Mouse (Mus musculus): Measurements from ENCODE around the gene Trim69. TPM values are rescaled to one million over a fixed set of nuclear protein-coding genes. Genes with fewer than 3 reads are reported as not detected.

The Trim69 gene
- not detected in 2 replicates for polyA plus RNA-seq (2014; fragmentation: Nextera tagmentation; extraction: Ambion mirVana)

GRCm38 (mm10) chr2:122160680-122161079 lies at the start of gene Trim69:
Gene Trim69 (plus strand): TSS chr2:122160700.
- Histone ChIP-seq H3K4me2 (no peak within 1 kb of the TSS), H3K27ac (ENCODE audit: low read depth, low read length) (no peak within 1 kb of the TSS), H3K36me3 (ENCODE audit: control insufficient read depth, insufficient read depth, low read length) (no peaks in the 10 kb centered on the region), H3K9ac (ENCODE audit: low read length) (no peak within 1 kb of the TSS), H3K4me3 (ENCODE audit: low read depth, low read length) (no peak within 1 kb of the TSS), H3K4me1 (ENCODE audit: control insufficient read depth, insufficient read depth, low read length) (0 out of 2 replicates have a peak, but pooled peaks cover 3% of the 10 kb centered on the region), H3K9me3 (ENCODE audit: control insufficient read depth, low read length) (no peaks in the 10 kb centered on the region), H3K27me3 (ENCODE audit: control insufficient read depth, insufficient read depth, low read length) (no peaks in the 10 kb centered on the region)
- DNase-seq (ENCODE audit: low spot score, missing footprints) (peak; percentile 96), ATAC-seq (ENCODE audit: low FRiP score) (peak; percentile 78)
- 46% methylated on average over 2 of the region's 2 CpGs for WGBS

- no peak overlapping the region for H3K27ac ChIP-seq (ENCODE audit: low read depth, low read length)
- WGBS = 98% methylated on average over 2 of the region's 2 CpGs
- H3K4me3 ChIP-seq (ENCODE audit: low read depth, low read length) = peak overlapping the region; percentile 83; the same call in 1 of the 2 replicates
- H3K9ac ChIP-seq (ENCODE audit: low read length) = no peak overlapping the region
- DNase-seq (ENCODE audit: low spot score, missing footprints) = no peak
- H3K9me3 ChIP-seq (ENCODE audit: control insufficient read depth, low read length) = no peaks in the 10 kb centered on the region
- no peaks in the 10 kb centered on the region for H3K27me3 ChIP-seq (ENCODE audit: control insufficient read depth, insufficient read depth, low read length)
- ATAC-seq (ENCODE audit: low FRiP score) = no peak
- H3K4me2 ChIP-seq = peak overlapping the region; percentile 62
- H3K4me1 ChIP-seq (ENCODE audit: control insufficient read depth, insufficient read depth, low read length) = peaks cover 9% of the 10 kb centered on the region; the same call in 1 of the 2 replicates
- H3K36me3 ChIP-seq (ENCODE audit: control insufficient read depth, insufficient read depth, low read length) = no peaks in the 10 kb centered on the region
Measured at GRCm38 (mm10) chr2:122116888-122117287, 43.6 kb upstream of the Trim69 start.

- peak; percentile 99 for ATAC-seq (ENCODE audit: low FRiP score)
- H3K4me2 ChIP-seq = peak within 1 kb of the TSS; percentile 62
- H3K27me3 ChIP-seq (ENCODE audit: control insufficient read depth, insufficient read depth, low read length) = no peaks in the 10 kb centered on the region
- WGBS = 1% methylated on average over 47 of the region's 47 CpGs
- H3K9ac ChIP-seq (ENCODE audit: low read length) = peak within 1 kb of the TSS; percentile 97
- H3K36me3 ChIP-seq (ENCODE audit: control insufficient read depth, insufficient read depth, low read length) = no peaks in the 10 kb centered on the region
- H3K4me1 ChIP-seq (ENCODE audit: control insufficient read depth, insufficient read depth, low read length) = peaks cover 9% of the 10 kb centered on the region; the same call in 1 of the 2 replicates
- H3K27ac ChIP-seq (ENCODE audit: low read depth, low read length) = peak within 1 kb of the TSS; percentile 95
- H3K4me3 ChIP-seq (ENCODE audit: low read depth, low read length) = peak within 1 kb of the TSS; percentile 83
- H3K9me3 ChIP-seq (ENCODE audit: control insufficient read depth, low read length) = no peaks in the 10 kb centered on the region
- DNase-seq (ENCODE audit: low spot score, missing footprints) = peak; percentile 98
Measured at GRCm38 (mm10) chr2:122117961-122118958, 42.2 kb upstream of the Trim69 start, which contains the start of gene Spg11. Gene Spg11 (minus strand): TSS chr2:122118386.

- no peak overlapping the region for H3K27ac ChIP-seq (ENCODE audit: low read depth, low read length)
- H3K4me1 ChIP-seq (ENCODE audit: control insufficient read depth, insufficient read depth, low read length) = no peaks in the 10 kb centered on the region
- no peak overlapping the region for H3K4me3 ChIP-seq (ENCODE audit: low read depth, low read length)
- no peak overlapping the region for H3K4me2 ChIP-seq
- no peaks in the 10 kb centered on the region for H3K9me3 ChIP-seq (ENCODE audit: control insufficient read depth, low read length)
- WGBS = 58% methylated on average over 12 of the region's 12 CpGs
- no peak for ATAC-seq (ENCODE audit: low FRiP score)
- H3K9ac ChIP-seq (ENCODE audit: low read length) = no peak overlapping the region
- DNase-seq (ENCODE audit: low spot score, missing footprints) = no peak
- no peaks in the 10 kb centered on the region for H3K27me3 ChIP-seq (ENCODE audit: control insufficient read depth, insufficient read depth, low read length)
- H3K36me3 ChIP-seq (ENCODE audit: control insufficient read depth, insufficient read depth, low read length) = no peaks in the 10 kb centered on the region
Measured at GRCm38 (mm10) chr2:122125680-122126572, 34.6 kb upstream of the Trim69 start.

GRCm38 (mm10) chr2:122126765-122127347 lies 33.6 kb upstream of the Trim69 start:
- Histone ChIP-seq H3K4me1 (ENCODE audit: control insufficient read depth, insufficient read depth, low read length) (no peaks in the 10 kb centered on the region), H3K9ac (ENCODE audit: low read length) (no peak overlapping the region), H3K9me3 (ENCODE audit: control insufficient read depth, low read length) (no peaks in the 10 kb centered on the region), H3K4me2 (no peak overlapping the region), H3K27me3 (ENCODE audit: control insufficient read depth, insufficient read depth, low read length) (no peaks in the 10 kb centered on the region), H3K4me3 (ENCODE audit: low read depth, low read length) (no peak overlapping the region), H3K36me3 (ENCODE audit: control insufficient read depth, insufficient read depth, low read length) (no peaks in the 10 kb centered on the region), H3K27ac (ENCODE audit: low read depth, low read length) (no peak overlapping the region)
- WGBS = 56% methylated on average over 5 of the region's 5 CpGs
- ATAC-seq (ENCODE audit: low FRiP score) (no peak), DNase-seq (ENCODE audit: low spot score, missing footprints) (no peak)

GRCm38 (mm10) chr2:122127635-122128034 lies 32.9 kb upstream of the Trim69 start:
- Histone ChIP-seq H3K36me3 (ENCODE audit: control insufficient read depth, insufficient read depth, low read length) (no peaks in the 10 kb centered on the region), H3K4me3 (ENCODE audit: low read depth, low read length) (no peak overlapping the region), H3K27me3 (ENCODE audit: control insufficient read depth, insufficient read depth, low read length) (no peaks in the 10 kb centered on the region), H3K9ac (ENCODE audit: low read length) (no peak overlapping the region), H3K27ac (ENCODE audit: low read depth, low read length) (no peak overlapping the region), H3K9me3 (ENCODE audit: control insufficient read depth, low read length) (no peaks in the 10 kb centered on the region), H3K4me2 (no peak overlapping the region), H3K4me1 (ENCODE audit: control insufficient read depth, insufficient read depth, low read length) (no peaks in the 10 kb centered on the region)
- WGBS = 96% methylated on average over 4 of the region's 4 CpGs
- no peak for DNase-seq (ENCODE audit: low spot score, missing footprints)
- ATAC-seq (ENCODE audit: low FRiP score) = no peak

GRCm38 (mm10) chr2:122132078-122132477 lies 28.4 kb upstream of the Trim69 start:
- DNase-seq (ENCODE audit: low spot score, missing footprints) = no peak
- WGBS = 91% methylated on average over 2 of the region's 2 CpGs
- Histone ChIP-seq H3K36me3 (ENCODE audit: control insufficient read depth, insufficient read depth, low read length) (no peaks in the 10 kb centered on the region), H3K9me3 (ENCODE audit: control insufficient read depth, low read length) (no peaks in the 10 kb centered on the region), H3K4me3 (ENCODE audit: low read depth, low read length) (no peak overlapping the region), H3K27me3 (ENCODE audit: control insufficient read depth, insufficient read depth, low read length) (no peaks in the 10 kb centered on the region), H3K27ac (ENCODE audit: low read depth, low read length) (no peak overlapping the region), H3K9ac (ENCODE audit: low read length) (no peak overlapping the region), H3K4me2 (no peak overlapping the region), H3K4me1 (ENCODE audit: control insufficient read depth, insufficient read depth, low read length) (no peaks in the 10 kb centered on the region)
- no peak for ATAC-seq (ENCODE audit: low FRiP score)

- Histone ChIP-seq H3K27me3 (ENCODE audit: control insufficient read depth, insufficient read depth, low read length) (no peaks in the 10 kb centered on the region), H3K36me3 (ENCODE audit: control insufficient read depth, insufficient read depth, low read length) (no peaks in the 10 kb centered on the region), H3K4me3 (ENCODE audit: low read depth, low read length) (no peak overlapping the region), H3K9me3 (ENCODE audit: control insufficient read depth, low read length) (no peaks in the 10 kb centered on the region), H3K9ac (ENCODE audit: low read length) (no peak overlapping the region), H3K4me1 (ENCODE audit: control insufficient read depth, insufficient read depth, low read length) (no peaks in the 10 kb centered on the region), H3K4me2 (no peak overlapping the region), H3K27ac (ENCODE audit: low read depth, low read length) (no peak overlapping the region)
- no peak for ATAC-seq (ENCODE audit: low FRiP score)
- WGBS = 80% methylated on average over 2 of the region's 2 CpGs
- no peak for DNase-seq (ENCODE audit: low spot score, missing footprints)
Measured at GRCm38 (mm10) chr2:122132618-122133017, 27.9 kb upstream of the Trim69 start.

All from midbrain, embryonic 11.5 days (tissue).